Mouse (Mus musculus) lung, embryonic 14.5 days (tissue): ENCODE data around the gene Thsd4. TPM values are rescaled to one million over a fixed set of nuclear protein-coding genes. Genes with fewer than 3 reads are reported as not detected.

Experiments
- ATAC-seq: fragments of 200-750 bp; cut with Nextera tagmentation; 2 replicates; pipeline ENCODE4 v1.8.0; 2017; ENCODE audit warnings: mild to moderate bottlenecking, moderate TSS enrichment, moderate library complexity; ENCODE audit not compliant: insufficient read depth
- DNase-seq: peaks from one replicate; pipeline ENCODE4 v3.0.0-alpha.2; 2015
- H3K27ac ChIP-seq: fragments of 300-500 bp; sonication (generic); 2 replicates; pipeline ENCODE4 v1.5.1; 2014; ENCODE audit warnings: low read depth, mild to moderate bottlenecking, moderate library complexity
- H3K27me3 ChIP-seq: fragments of 300-500 bp; sonication (generic); 2 replicates; pipeline ENCODE4 v1.6.1; 2014; ENCODE audit warnings: low read length, control low read depth; ENCODE audit not compliant: insufficient read depth
- H3K36me3 ChIP-seq: fragments of 300-500 bp; sonication (generic); 2 replicates; pipeline ENCODE4 v1.6.1; 2014; ENCODE audit warnings: control low read depth; ENCODE audit not compliant: insufficient read depth
- H3K4me1 ChIP-seq: fragments of 300-500 bp; sonication (generic); 2 replicates; pipeline ENCODE4 v1.6.1; 2014; ENCODE audit warnings: antibody characterized with exemption, control low read depth; ENCODE audit not compliant: insufficient read depth
- H3K4me2 ChIP-seq: fragments of 300-500 bp; sonication (generic); 2 replicates; pipeline ENCODE4 v1.6.1; 2014; ENCODE audit warnings: mild to moderate bottlenecking
- H3K4me3 ChIP-seq: fragments of 300-500 bp; sonication (generic); 2 replicates; pipeline ENCODE4 v1.5.1; 2014; ENCODE audit warnings: low read depth, low read length
- H3K9ac ChIP-seq: fragments of 300-500 bp; sonication (generic); 2 replicates; pipeline ENCODE4 v1.6.1; 2014
- H3K9me3 ChIP-seq: fragments of 300-500 bp; sonication (generic); 2 replicates; pipeline ENCODE4 v1.6.1; 2016; ENCODE audit warnings: low read depth, low read length, control low read depth
- CTCF ChIP-seq: IDR thresholded peaks from 2 replicates; pipeline ENCODE4 v1.5.1; 2016; ENCODE audit warnings: antibody characterized with exemption, low read depth
- WGBS: fragments of 180-500 bp; shearing (Covaris S2); extraction: QIAGEN DNeasy Blood & Tissue Kit; methylation state at CpG from one replicate; pipeline ENCODE4 v1.1.7; 2014; 5-methylcytosine and 5-hydroxymethylcytosine counted together
- polyA plus RNA-seq: library from polyadenylated mRNA; unstranded; fragments of >200 nt; fragmentation: Nextera tagmentation; extraction: Ambion mirVana; gene quantifications from 2 replicates; pipeline ENCODE4 v1.2.1, GENCODE M21; 2014

The Thsd4 gene
- polyA plus RNA-seq, 1 experiment from 2014 or later: 18.5 TPM

DNA sequence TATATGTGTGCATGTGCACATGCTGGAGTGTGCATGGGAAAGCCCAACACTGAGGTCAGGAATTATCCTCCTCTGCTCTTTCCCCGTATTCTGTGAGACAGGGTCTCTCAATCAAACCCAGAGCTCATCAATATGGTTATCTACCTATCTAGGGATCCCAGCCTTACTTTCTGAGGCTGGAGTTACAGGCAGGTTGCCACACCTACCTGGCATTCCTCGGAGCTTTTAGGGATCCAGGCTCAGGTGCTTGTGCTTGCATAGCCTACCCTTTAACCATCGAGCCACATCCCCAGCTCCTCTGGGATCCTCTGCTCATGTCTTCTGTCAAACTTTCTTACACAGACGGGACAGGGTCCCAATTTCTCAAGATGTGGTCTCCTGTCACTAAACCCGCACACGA lies 565.4 kb downstream of the Thsd4 start:
- peak overlapping the region; percentile 22; the same call in 1 of the 2 replicates for H3K4me3 ChIP-seq
- no peak for TF ChIP-seq CTCF
- no peak overlapping the region; the same call in 1 of the 2 replicates for H3K9ac ChIP-seq
- H3K4me1 ChIP-seq: peaks cover 6% of the 10 kb centered on the region
- H3K9me3 ChIP-seq: no peaks in the 10 kb centered on the region
- no peaks in the 10 kb centered on the region for H3K27me3 ChIP-seq
- no peak overlapping the region for H3K27ac ChIP-seq
- ATAC-seq (no peak), DNase-seq (peak; percentile 39)
- H3K4me2 ChIP-seq: peak overlapping the region; percentile 26
- H3K36me3 ChIP-seq: no peaks in the 10 kb centered on the region
- whole genome bisulfite sequencing: 16% methylated on average over 6 of the region's 6 CpGs

DNA sequence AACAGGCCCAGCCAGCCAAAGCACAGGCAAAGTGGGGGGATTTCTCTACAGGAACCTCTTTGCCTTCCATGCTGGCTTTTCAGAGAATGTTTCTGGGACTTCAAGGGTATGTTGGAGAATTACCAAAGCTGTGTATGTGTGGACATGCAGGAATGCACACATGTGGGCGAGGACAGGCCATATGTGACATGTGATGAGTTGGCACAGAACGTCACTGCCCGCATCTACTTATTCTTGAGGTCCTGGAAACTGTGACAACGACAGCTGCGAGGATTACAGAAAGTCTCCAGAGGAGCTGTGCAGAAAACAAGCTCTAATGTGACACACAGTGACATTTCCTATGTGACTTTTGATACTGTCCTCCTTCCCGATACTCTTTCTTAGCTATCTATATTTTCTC lies 566.2 kb downstream of the Thsd4 start:
- Histone ChIP-seq H3K36me3 (no peaks in the 10 kb centered on the region), H3K9ac (no peak overlapping the region), H3K9me3 (no peaks in the 10 kb centered on the region), H3K4me2 (peak overlapping the region; percentile 26; the same call in 1 of the 2 replicates), H3K27me3 (no peaks in the 10 kb centered on the region), H3K27ac (peak overlapping the region; percentile 33; the same call in 1 of the 2 replicates), H3K4me3 (no peak overlapping the region), H3K4me1 (peaks cover 6% of the 10 kb centered on the region)
- no peak for TF ChIP-seq CTCF
- no peak for ATAC-seq
- WGBS: 51% methylated on average over 6 of the region's 6 CpGs
- DNase-seq: peak; percentile 32

DNA sequence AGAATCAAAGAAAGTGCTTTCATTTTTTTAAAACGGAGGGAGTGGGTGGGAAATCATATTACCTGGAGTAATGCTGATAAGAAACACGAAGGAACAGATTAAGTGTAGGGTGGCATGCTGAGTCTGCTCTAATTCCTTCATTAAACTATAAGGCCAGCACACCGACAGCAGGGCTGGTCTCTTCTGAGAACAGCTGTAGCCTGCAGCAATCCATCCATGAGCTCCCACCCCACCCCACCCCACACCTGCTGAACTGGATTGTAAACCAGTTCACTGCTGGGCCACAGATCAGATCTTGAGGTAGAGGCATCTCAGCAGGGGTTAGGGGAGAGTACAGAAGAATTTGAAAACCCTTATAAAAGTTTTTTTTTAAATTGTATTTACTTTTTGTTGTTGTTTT lies 566.6 kb downstream of the Thsd4 start:
- no peaks in the 10 kb centered on the region for H3K27me3 ChIP-seq
- peaks cover 6% of the 10 kb centered on the region for H3K4me1 ChIP-seq
- 39% methylated on average over 3 of the region's 3 CpGs for WGBS
- no peak for TF ChIP-seq CTCF
- H3K4me2 ChIP-seq: no peak overlapping the region
- peak overlapping the region; percentile 33; the same call in 1 of the 2 replicates for H3K27ac ChIP-seq
- no peak overlapping the region for H3K9ac ChIP-seq
- H3K4me3 ChIP-seq: no peak overlapping the region
- H3K36me3 ChIP-seq: no peaks in the 10 kb centered on the region
- no peaks in the 10 kb centered on the region for H3K9me3 ChIP-seq
- DNase-seq: no peak
- ATAC-seq: no peak

DNA sequence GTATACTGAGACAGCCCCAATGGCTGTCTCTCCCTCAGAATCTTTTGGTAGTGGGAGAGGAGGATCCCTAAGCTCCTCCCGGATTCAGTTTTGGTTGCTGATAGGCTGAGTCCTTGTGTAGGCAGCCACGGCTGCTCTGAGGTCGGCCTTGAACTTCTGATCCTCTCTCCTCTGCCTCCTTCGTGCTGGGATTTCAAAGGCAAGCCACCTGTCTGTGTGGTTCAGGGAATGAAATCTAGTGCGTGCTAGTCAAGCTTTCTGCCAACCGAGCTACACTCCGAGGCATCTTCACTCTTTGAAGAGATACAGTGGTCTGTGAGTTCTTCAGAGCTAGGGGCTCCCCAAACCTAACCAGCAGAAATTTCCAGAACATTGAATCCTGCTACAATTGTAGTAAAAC lies 568.3 kb downstream of the Thsd4 start:
- Histone ChIP-seq H3K4me3 (no peak overlapping the region), H3K36me3 (no peaks in the 10 kb centered on the region), H3K4me2 (no peak overlapping the region), H3K9ac (no peak overlapping the region), H3K4me1 (peaks cover 6% of the 10 kb centered on the region), H3K9me3 (no peaks in the 10 kb centered on the region), H3K27ac (0 out of 2 replicates have a peak overlapping the region, but pooled peaks have one; percentile 12), H3K27me3 (no peaks in the 10 kb centered on the region)
- ATAC-seq (no peak), DNase-seq (no peak)
- TF ChIP-seq CTCF: no peak
- 69% methylated on average over 7 of the region's 7 CpGs for WGBS

DNA sequence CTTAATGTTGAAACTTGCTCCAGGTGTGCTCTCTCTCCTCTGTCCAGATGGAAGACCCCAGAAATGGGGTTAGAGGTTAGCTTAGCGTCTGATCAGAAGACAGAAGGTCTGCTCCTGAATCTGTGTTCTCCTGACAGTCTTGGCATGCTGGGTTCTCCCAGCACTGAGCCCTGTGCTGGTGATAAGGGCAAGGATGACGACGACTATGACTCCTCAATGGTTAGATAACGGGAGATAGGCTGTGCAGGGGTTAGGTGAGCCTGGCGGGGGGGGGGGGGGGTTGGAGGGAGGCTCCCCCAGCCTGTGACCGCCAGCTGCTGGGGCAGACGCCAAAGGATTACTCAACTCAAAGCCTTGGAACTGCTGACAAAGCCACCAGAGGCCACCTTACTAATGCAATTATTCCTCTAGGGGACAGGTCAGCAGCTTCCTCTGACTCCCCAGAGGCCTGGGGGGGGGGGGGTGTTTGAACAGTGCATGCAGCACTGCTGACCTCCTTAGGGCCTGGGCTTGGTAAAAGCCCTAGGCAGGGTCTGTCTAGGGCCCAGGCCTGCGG lies 569.3 kb downstream of the Thsd4 start:
- no peaks in the 10 kb centered on the region for H3K36me3 ChIP-seq
- 33% methylated on average over 8 of the region's 8 CpGs for WGBS
- no peak overlapping the region for H3K4me3 ChIP-seq
- H3K4me2 ChIP-seq: no peak overlapping the region
- H3K9me3 ChIP-seq: no peaks in the 10 kb centered on the region
- no peaks in the 10 kb centered on the region for H3K27me3 ChIP-seq
- ATAC-seq (no peak), DNase-seq (no peak)
- no peak overlapping the region for H3K9ac ChIP-seq
- peaks cover 6% of the 10 kb centered on the region for H3K4me1 ChIP-seq
- no peak overlapping the region for H3K27ac ChIP-seq
- TF ChIP-seq CTCF: no peak

DNA sequence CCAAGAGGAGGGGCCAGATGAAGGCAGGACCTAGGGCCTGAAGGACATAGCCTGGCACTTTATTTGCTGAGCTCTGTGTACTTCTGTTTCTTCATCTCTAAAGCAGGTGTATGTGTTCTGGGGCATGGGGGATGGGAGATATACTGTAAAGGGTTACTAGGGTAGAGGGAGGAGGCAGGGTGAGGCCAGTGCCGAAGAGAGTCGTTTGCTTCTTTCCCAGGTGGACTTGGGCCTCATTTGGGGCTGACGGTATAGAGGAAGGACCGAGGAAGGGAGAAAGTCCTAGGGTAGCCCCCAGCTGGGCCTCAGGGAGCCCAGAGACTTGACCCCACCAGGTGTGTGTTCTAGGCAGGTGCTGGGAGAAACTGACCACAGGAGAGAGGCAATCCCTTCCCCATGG lies 569.9 kb downstream of the Thsd4 start:
- TF ChIP-seq CTCF: no peak
- H3K9me3 ChIP-seq: no peaks in the 10 kb centered on the region
- no peak overlapping the region for H3K27ac ChIP-seq
- ATAC-seq: no peak
- DNase-seq: no peak
- no peak overlapping the region for H3K9ac ChIP-seq
- H3K4me2 ChIP-seq: no peak overlapping the region
- no peaks in the 10 kb centered on the region for H3K27me3 ChIP-seq
- H3K4me1 ChIP-seq: peaks cover 6% of the 10 kb centered on the region
- H3K36me3 ChIP-seq: no peaks in the 10 kb centered on the region
- WGBS: 48% methylated on average over 4 of the region's 4 CpGs
- H3K4me3 ChIP-seq: no peak overlapping the region

DNA sequence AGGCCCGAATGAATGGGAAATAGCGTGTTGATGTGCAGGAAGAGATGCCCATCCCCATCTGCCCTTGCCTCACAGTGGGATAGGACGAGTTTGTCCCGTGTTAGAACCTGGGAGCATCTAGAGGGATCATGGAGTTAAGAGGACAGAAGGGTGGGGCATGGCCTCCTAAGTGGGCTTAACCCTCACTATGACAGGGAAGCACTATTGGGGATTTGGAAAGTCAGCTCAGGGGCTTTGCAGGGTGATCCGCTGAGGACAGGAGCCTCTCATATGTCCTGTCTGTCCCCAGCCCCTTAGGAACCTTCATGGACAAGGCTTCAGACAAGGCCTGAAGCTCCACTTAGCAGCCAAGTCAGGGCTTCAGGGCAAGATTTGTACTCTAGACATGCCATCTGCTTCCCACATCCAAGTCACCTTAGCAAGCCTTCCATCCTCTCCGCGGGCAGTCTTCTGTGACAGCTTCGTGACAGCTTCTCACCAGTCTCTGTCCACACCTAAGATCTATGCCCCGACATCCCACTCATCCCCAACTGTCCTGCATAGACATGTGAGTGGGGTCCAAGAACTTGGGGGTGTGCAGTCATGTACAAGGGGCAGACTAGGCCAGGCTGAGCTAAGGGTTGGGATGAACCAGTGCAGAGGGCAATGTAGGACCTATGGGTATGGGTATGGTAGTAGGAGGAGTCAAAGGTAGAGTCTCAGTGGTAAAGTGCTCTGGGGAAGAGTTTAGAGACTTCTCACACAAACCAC lies 570.7 kb downstream of the Thsd4 start:
- ATAC-seq: no peak
- H3K9me3 ChIP-seq: no peaks in the 10 kb centered on the region
- no peaks in the 10 kb centered on the region for H3K27me3 ChIP-seq
- no peak for TF ChIP-seq CTCF
- H3K4me1 ChIP-seq: peaks cover 6% of the 10 kb centered on the region
- no peak for DNase-seq
- H3K9ac ChIP-seq: no peak overlapping the region
- 85% methylated on average over 9 of the region's 9 CpGs for WGBS
- no peaks in the 10 kb centered on the region for H3K36me3 ChIP-seq
- H3K4me3 ChIP-seq: no peak overlapping the region
- no peak overlapping the region for H3K27ac ChIP-seq
- no peak overlapping the region for H3K4me2 ChIP-seq
